Comparison of ENCODE assay signal across 8 mouse cellular contexts in the genomic region with DNA sequence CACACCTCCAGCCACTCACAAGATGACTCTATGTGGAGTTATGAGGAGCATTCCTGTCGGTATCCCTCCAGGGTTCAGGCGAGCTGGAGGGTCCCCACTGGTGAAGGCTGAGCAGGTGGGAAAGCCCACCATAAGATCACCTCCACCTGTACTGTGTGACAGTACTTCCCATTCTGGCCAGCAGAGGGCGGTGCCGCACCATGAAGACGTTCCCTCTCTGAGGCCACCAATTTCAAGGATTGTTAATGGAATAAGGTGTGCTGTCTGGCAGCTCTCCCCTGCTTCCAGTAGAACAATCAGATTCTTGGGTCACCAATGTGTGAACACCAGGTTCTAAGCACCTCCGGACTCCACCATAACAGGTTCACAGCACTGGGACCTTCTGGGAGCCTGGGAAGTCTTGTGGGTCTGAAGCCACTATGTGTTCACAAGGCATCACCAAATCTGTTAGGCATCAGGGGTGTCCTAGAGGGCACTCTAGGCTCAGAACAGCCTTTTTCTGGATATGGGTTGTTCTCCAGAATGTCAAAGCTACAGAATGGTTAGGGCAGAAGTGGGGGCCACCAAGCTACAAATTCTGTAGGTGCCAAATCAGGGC. TPM values are rescaled to one million over a fixed set of nuclear protein-coding genes. Genes with fewer than 3 reads are reported as not detected.
DNase-seq lines count a peak whose midpoint lies in the region; ATAC-seq lines count a peak whose summit lies in the region.

No protein-coding gene starts in this region.

- WGBS in heart, embryonic 11.5 days (ENCODE audit: insufficient replicate concordance), result 5% methylated on average over 6 of the region's 6 CpGs
- 7% methylated on average over 6 of the region's 6 CpGs for WGBS in intestine, embryonic 14.5 days
- WGBS in midbrain, embryonic 12.5 days, result 5% methylated on average over 6 of the region's 6 CpGs

- no peak overlapping the region for H3K4me2 ChIP-seq in heart, embryonic 11.5 days
- H3K4me2 ChIP-seq in intestine, embryonic 14.5 days (ENCODE audit: low read length), result no peak overlapping the region
- no peak overlapping the region for H3K4me2 ChIP-seq in midbrain, embryonic 12.5 days (replicated peaks)

- H3K27me3 ChIP-seq in heart, embryonic 11.5 days (ENCODE audit: control insufficient read depth, insufficient read depth, low read length), result no peaks in the 10 kb centered on the region; the same call in 1 of the 2 replicates
- no peaks in the 10 kb centered on the region for H3K27me3 ChIP-seq in intestine, embryonic 14.5 days (replicated peaks; ENCODE audit: control insufficient read depth, insufficient read depth, low read length)
- H3K27me3 ChIP-seq in midbrain, embryonic 12.5 days, result peaks cover 51% of the 10 kb centered on the region

- H3K27ac ChIP-seq in heart, embryonic 11.5 days (ENCODE audit: low read depth, low read length), result no peak overlapping the region
- H3K27ac ChIP-seq in intestine, embryonic 14.5 days (ENCODE audit: low read depth), result no peak overlapping the region
- no peak overlapping the region for H3K27ac ChIP-seq in midbrain, embryonic 12.5 days (replicated peaks)

- no peak overlapping the region for H3K9ac ChIP-seq in heart, embryonic 11.5 days (ENCODE audit: low read depth, low read length)
- no peak overlapping the region for H3K9ac ChIP-seq in intestine, embryonic 14.5 days (ENCODE audit: low read length)
- H3K9ac ChIP-seq in midbrain, embryonic 12.5 days (replicated peaks), result no peak overlapping the region

- peaks cover 22% of the 10 kb centered on the region for H3K4me1 ChIP-seq in heart, embryonic 11.5 days (ENCODE audit: control insufficient read depth, insufficient read depth, low read length)
- H3K4me1 ChIP-seq in intestine, embryonic 14.5 days (replicated peaks; ENCODE audit: control insufficient read depth, insufficient read depth, low read length), result peaks cover 24% of the 10 kb centered on the region; the same call in 1 of the 2 replicates
- H3K4me1 ChIP-seq in midbrain, embryonic 12.5 days, result peaks cover 10% of the 10 kb centered on the region

- ATAC-seq in heart, embryonic 11.5 days (replicated peaks; ENCODE audit: insufficient number of reproducible peaks, low FRiP score, low TSS enrichment), result no peak; the same call in 1 of the 2 replicates
- ATAC-seq in common myeloid progenitor, adult 5-6 weeks (replicated peaks; ENCODE audit: low read depth, poor library complexity, severe bottlenecking), result peak; percentile 61
- peak; percentile 34 for ATAC-seq in intestine, embryonic 14.5 days (replicated peaks; ENCODE audit: low FRiP score, low TSS enrichment, low read depth)
- ATAC-seq in midbrain, embryonic 12.5 days (ENCODE audit: low FRiP score, low read depth), result peak; percentile 45

- no peaks in the 10 kb centered on the region for H3K9me3 ChIP-seq in heart, embryonic 11.5 days (replicated peaks; ENCODE audit: control insufficient read depth, low read length)
- no peaks in the 10 kb centered on the region for H3K9me3 ChIP-seq in intestine, embryonic 14.5 days (ENCODE audit: control insufficient read depth, low read length)
- no peaks in the 10 kb centered on the region for H3K9me3 ChIP-seq in midbrain, embryonic 12.5 days

- no peaks in the 10 kb centered on the region for H3K36me3 ChIP-seq in heart, embryonic 11.5 days (ENCODE audit: control insufficient read depth, insufficient read depth, low read length)
- no peaks in the 10 kb centered on the region for H3K36me3 ChIP-seq in intestine, embryonic 14.5 days (ENCODE audit: control insufficient read depth, insufficient read depth, low read length)
- no peaks in the 10 kb centered on the region for H3K36me3 ChIP-seq in midbrain, embryonic 12.5 days

- intact Hi-C loops in gastrocnemius, postnatal 14 days (cut with DNase I; ENCODE audit: low total_unique reads), result loop anchor here (1.0 to 10.0 kb wide), 3 partner anchors 53 to 219 kb away; no protein-coding TSS in a partner anchor
- intact Hi-C loops in left cerebral cortex, postnatal 25 days (cut with DNase I), result loop anchor here (1.0 kb wide), 2 partner anchors 51 to 75 kb away; no protein-coding TSS in a partner anchor

- H3K4me3 ChIP-seq in heart, embryonic 11.5 days (ENCODE audit: low read depth, low read length), result no peak overlapping the region
- no peak overlapping the region for H3K4me3 ChIP-seq in intestine, embryonic 14.5 days (ENCODE audit: low read depth, low read length)
- H3K4me3 ChIP-seq in midbrain, embryonic 12.5 days, result no peak overlapping the region

- peak; percentile 97 for DNase-seq in heart, adult 11 months
- DNase-seq in gastrocnemius, postnatal 14 days, result peak; percentile 78
- DNase-seq in intestine, embryonic 14.5 days (ENCODE audit: low spot score), result peak; percentile 97
- peak; percentile 77 to 78 for DNase-seq in left cerebral cortex, postnatal 25 days (ENCODE audit: low spot score in 2 of 2)
- DNase-seq in spleen, adult 12 weeks (ENCODE audit: low spot score), result peak; percentile 67

RNA-seq across cellular contexts. Expression of a gene that starts 49.4 kb away (rescaled TPM):
- polyA plus RNA-seq in heart, embryonic 11.5 days (2014; fragmentation: Nextera tagmentation; extraction: Ambion mirVana), result 11.6 and 11.8 TPM in 2 replicates
- total RNA-seq in common myeloid progenitor, adult 5-6 weeks (2017), result 0.39 and 0.82 TPM in 2 replicates
- 1 to 10 TPM; 5.3 to 7.1 TPM for total RNA-seq in gastrocnemius, postnatal 14 days (2021)
- polyA plus RNA-seq in intestine, embryonic 14.5 days (2014; fragmentation: Nextera tagmentation; extraction: Ambion mirVana), result 7.3 and 8.7 TPM in 2 replicates
- 1 to 10 TPM; 1.4 to 1.8 TPM for total RNA-seq in left cerebral cortex, postnatal 25 days (2021)
- polyA plus RNA-seq in midbrain, embryonic 12.5 days (2016; fragmentation: Nextera tagmentation; extraction: Ambion mirVana), result 6.2 and 8.6 TPM in 2 replicates
